Mouse (Mus musculus): ENCODE results near the gene Zfp239.

Gene Zfp239

GRCm38 (mm10) chr6:117879408-117880115, 17.7 kb downstream of the Zfp239 start:
- peak; percentile 97 for DNase-seq (ENCODE audit: low read depth, low spot score)

- DNase-seq (ENCODE audit: low read depth, low spot score), result no peak
Observed at GRCm38 (mm10) chr6:117880394-117880838, 18.5 kb downstream of the Zfp239 start.

- no peak for DNase-seq (ENCODE audit: low read depth, low spot score)
Observed at GRCm38 (mm10) chr6:117881229-117881628, 19.3 kb downstream of the Zfp239 start.

GRCm38 (mm10) chr6:117881997-117882396, 20.1 kb downstream of the Zfp239 start:
- DNase-seq (ENCODE audit: low read depth, low spot score), result no peak

- DNase-seq (ENCODE audit: low read depth, low spot score), result no peak
Observed at GRCm38 (mm10) chr6:117885943-117886342, 24.0 kb downstream of the Zfp239 start.

GRCm38 (mm10) chr6:117888032-117888431, 26.1 kb downstream of the Zfp239 start:
- DNase-seq (ENCODE audit: low read depth, low spot score), result no peak

- DNase-seq (ENCODE audit: low read depth, low spot score), result no peak
Observed at GRCm38 (mm10) chr6:117888642-117889096, 26.8 kb downstream of the Zfp239 start.

GRCm38 (mm10) chr6:117890257-117890656, 28.4 kb downstream of the Zfp239 start:
- no peak for DNase-seq (ENCODE audit: low read depth, low spot score)

- no peak for DNase-seq (ENCODE audit: low read depth, low spot score)
Observed at GRCm38 (mm10) chr6:117891369-117892160, 29.7 kb downstream of the Zfp239 start.

- DNase-seq (ENCODE audit: low read depth, low spot score), result no peak
Observed at GRCm38 (mm10) chr6:117892386-117892785, 30.5 kb downstream of the Zfp239 start.

GRCm38 (mm10) chr6:117893435-117893834, 31.5 kb downstream of the Zfp239 start:
- DNase-seq (ENCODE audit: low read depth, low spot score), result no peak

GRCm38 (mm10) chr6:117897800-117898199, 35.9 kb downstream of the Zfp239 start:
- no peak for DNase-seq (ENCODE audit: low read depth, low spot score)

- DNase-seq (ENCODE audit: low read depth, low spot score), result peak; percentile 35
Observed at GRCm38 (mm10) chr6:117900126-117901080, 38.5 kb downstream of the Zfp239 start, which contains the start of gene Hnrnpf. TSS of gene Hnrnpf (plus strand) at chr6:117900324.

GRCm38 (mm10) chr6:117901510-117902402, 39.9 kb downstream of the Zfp239 start:
- DNase-seq (ENCODE audit: low read depth, low spot score), result no peak

- no peak for DNase-seq (ENCODE audit: low read depth, low spot score)
Observed at GRCm38 (mm10) chr6:117902556-117902955, 40.7 kb downstream of the Zfp239 start.

GRCm38 (mm10) chr6:117903836-117904235, 41.9 kb downstream of the Zfp239 start:
- DNase-seq (ENCODE audit: low read depth, low spot score), result no peak

GRCm38 (mm10) chr6:117905260-117905930, 43.5 kb downstream of the Zfp239 start:
- DNase-seq (ENCODE audit: low read depth, low spot score), result no peak

- peak; percentile 42 for DNase-seq (ENCODE audit: low read depth, low spot score)
Observed at GRCm38 (mm10) chr6:117906015-117906531, 44.2 kb downstream of the Zfp239 start.

- DNase-seq (ENCODE audit: low read depth, low spot score), result peak; percentile 96
Observed at GRCm38 (mm10) chr6:117906590-117907271, 44.8 kb downstream of the Zfp239 start.

All from telencephalon, adult 2 months (tissue).